Mouse (Mus musculus): ENCODE measurements around the gene Tm6sf1. TPM values are rescaled to one million over a fixed set of nuclear protein-coding genes. Genes with fewer than 3 reads are reported as not detected.

The Tm6sf1 gene
- total RNA-seq (2022): 10 to 100 TPM; 12.8 to 21.0 (median 16.2) TPM

DNA sequence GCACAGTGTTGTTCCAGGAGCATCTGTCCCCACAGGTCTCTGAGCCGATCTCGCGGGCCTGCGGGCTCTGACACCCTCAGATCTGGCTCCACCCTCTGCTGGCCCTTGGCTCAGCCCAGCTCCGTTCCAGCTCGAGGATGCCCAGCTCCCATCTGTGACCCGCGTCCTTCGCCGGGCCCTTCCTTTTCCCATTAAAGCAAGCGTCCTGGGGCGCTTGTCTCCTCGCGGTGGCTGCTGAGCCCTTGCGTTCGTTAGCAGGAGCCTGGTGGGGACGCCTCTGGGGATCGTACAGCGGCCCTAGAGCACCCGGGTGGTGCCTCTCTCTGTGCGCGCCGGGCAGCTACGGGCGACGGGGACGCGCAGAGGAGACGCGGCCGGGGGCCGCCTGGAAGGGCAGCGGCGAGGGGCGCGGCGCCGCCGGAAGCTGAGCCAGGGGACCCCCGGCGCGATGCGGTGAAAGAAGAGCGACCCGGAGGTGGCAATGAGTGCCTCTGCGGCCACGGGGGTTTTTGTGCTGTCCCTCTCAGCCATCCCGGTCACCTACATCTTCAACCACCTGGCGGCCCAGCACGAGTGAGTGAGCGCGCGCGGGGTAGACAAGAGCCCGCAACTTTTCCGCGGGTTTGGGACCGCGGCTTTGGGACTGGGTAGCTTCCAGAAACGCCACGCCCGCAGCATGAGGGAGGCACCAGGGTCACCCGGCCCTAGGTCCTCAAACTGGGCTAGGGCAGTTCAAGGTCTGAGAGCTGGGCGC lies at the start of gene Tm6sf1:
Gene Tm6sf1 (plus strand): TSS at position 34 of the 754 bp plus-strand sequence.
- DNase-seq: peak; percentile 46

- DNase-seq: no peak
These were observed 33.9 kb upstream of the Tm6sf1 start for GRCm38 (mm10) chr7:81824906-81825305.

DNA sequence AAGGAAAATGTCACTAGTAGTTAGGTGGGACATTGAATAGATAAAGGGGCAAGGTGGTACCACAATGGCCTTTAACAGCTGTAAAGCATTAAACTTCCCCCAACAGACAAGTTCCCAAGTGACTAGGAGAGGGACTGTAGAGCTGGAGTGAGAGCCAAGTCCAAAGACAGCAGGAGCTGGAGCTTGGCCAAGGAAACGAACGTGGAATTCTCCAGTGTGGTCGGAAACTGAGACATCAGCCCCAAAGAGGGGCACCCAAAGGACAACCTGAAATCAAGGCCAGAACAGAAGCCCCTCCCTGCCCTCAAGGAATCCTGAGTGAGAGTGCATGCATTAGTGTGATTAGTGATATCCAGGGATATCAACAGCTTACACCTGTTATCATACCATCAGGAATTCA lies 33.4 kb upstream of the Tm6sf1 start:
- DNase-seq: no peak

DNA sequence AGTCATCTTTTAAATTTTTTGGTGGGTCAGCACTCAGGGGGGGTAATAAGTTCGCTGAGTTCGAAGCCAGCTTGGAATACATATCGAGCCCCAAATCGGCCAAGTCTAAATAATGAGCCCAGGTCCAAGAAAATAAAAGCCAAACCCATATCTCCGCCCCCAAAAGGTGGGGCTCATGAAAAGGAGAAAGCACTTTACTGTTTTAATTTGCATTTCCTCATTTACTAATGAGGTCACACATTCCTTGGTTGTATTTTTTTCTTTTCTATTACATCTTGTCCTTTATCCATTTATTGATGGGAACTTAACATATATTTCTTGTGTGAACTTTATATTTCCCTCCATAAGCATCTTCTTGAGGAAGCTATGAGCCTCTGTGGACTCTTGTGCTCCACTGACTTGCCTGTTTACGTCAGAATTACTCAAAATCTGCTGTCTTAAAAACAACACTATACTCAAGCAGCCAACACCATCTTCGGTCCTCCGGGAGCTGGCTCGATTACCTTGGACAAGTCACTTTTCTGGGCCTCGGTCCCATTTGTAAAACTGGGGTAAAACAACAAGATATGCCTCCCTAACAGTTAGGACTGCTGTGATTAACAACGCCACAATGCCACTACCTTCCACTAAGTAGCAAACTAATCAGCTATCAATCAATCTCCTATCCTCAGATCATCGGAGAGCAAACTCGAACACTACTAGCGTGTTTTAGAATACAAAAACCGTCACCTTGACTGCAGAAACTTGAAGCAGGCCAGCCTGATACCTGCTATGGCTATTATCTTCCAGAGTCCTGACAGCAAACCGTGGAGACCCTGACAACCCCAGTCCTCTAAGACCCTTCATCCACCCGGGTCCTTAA lies 30.8 kb upstream of the Tm6sf1 start:
- DNase-seq: no peak

- DNase-seq: peak; percentile 61
These were observed 30.0 kb upstream of the Tm6sf1 start for GRCm38 (mm10) chr7:81828681-81829378.

DNA sequence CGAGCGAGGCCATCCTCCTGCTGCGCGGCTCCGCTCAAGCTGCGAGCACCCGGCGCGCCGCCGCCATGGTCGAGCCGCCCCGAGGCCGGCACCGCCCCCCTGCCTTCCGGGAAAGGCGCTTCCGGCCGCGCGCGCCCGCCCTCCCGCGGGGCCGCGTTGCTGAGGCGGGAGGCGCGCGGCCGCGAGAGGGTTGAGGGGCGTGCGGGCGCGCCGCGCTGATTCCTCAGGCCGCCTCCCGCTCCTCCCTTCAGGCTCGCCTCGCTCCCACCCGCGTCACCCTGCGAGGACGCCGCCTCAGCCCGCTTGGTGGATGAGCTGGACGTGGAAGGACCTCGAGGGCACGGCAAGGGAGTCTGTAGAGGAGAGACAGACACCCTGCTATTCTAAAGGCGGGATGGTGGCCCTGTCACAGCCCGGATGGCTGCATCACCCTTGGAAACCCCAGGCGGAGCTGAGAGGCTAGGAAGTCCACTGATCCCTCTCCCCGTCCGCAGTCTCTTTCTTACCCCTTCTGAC lies 29.4 kb upstream of the Tm6sf1 start, which contains the start of gene Btbd1:
Gene Btbd1 (minus strand): TSS at position 53 of the 516 bp plus-strand sequence.
- DNase-seq: peak; percentile 64

GRCm38 (mm10) chr7:81834847-81835246 lies 24.0 kb upstream of the Tm6sf1 start:
- no peak for DNase-seq

- DNase-seq: no peak
These were observed 23.4 kb upstream of the Tm6sf1 start for GRCm38 (mm10) chr7:81835430-81835829.

DNA sequence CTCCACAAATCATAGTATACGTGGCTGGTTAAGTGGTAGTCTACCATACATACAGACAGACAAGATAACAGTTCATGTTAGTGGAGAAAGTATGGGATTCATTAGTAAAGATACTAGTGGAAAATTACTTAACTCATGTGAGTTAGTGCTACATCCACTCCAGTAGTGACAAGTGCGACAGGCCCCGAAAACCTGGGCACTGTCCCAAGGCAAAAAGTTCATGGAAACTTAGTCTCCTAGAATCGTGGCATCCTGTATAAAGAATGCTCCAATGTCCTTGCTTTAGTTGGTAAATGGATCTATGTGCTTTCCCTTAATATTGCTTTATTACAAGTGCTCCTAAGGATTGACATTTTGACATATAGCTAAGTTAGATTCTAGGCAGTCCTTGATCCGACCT lies 21.0 kb upstream of the Tm6sf1 start:
- peak; percentile 48 for DNase-seq

GRCm38 (mm10) chr7:81839746-81840145 lies 19.1 kb upstream of the Tm6sf1 start:
- DNase-seq: no peak

- DNase-seq: no peak
These were observed 18.1 kb upstream of the Tm6sf1 start for GRCm38 (mm10) chr7:81840661-81841181.

GRCm38 (mm10) chr7:81841439-81841838 lies 17.4 kb upstream of the Tm6sf1 start:
- no peak for DNase-seq

DNA sequence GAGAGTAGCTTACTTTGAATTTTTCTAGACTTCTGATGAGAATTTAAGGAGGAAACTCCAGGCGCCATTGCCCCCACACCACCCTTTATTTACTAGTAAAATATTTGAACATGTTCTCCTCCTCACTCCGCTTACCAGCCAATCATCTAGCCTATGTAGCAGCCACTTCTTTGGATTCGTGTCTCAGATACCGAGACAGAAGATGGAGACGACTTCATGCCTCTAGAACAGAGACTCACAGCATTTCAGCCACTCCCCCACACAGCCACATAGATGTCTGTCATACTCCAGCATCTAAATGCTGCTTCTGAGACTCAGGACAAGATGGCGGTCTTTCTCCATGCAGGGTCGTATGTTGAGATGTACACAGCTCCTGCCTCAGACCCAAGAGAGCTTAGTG lies 16.7 kb upstream of the Tm6sf1 start:
- no peak for DNase-seq

- DNase-seq: no peak
These were observed 15.8 kb upstream of the Tm6sf1 start for GRCm38 (mm10) chr7:81842998-81843397.

DNA sequence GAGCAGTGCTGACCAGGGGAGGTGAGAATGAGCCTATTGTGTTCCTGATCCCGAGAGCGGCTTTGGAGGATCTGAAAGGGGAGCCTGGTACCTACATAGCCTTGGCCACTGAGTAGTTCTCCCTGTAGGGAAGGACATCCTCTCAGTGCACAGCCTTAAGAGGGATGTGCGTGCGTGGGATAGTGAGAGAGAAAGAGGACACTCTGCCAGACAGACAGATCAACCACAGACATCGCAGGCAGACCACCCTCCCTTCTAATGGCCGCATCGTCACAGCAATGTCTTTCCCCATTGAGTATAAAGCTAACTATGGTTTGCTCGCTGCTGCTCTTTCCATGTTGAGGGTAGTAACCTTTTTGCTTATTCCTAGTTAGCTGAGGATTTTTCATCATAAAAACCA lies 14.9 kb upstream of the Tm6sf1 start:
- DNase-seq: no peak

- no peak for DNase-seq
These were observed 14.0 kb upstream of the Tm6sf1 start for GRCm38 (mm10) chr7:81844801-81845200.

GRCm38 (mm10) chr7:81845313-81845712 lies 13.5 kb upstream of the Tm6sf1 start:
- no peak for DNase-seq

- no peak for DNase-seq
These were observed 12.8 kb upstream of the Tm6sf1 start for GRCm38 (mm10) chr7:81846008-81846407.

DNA sequence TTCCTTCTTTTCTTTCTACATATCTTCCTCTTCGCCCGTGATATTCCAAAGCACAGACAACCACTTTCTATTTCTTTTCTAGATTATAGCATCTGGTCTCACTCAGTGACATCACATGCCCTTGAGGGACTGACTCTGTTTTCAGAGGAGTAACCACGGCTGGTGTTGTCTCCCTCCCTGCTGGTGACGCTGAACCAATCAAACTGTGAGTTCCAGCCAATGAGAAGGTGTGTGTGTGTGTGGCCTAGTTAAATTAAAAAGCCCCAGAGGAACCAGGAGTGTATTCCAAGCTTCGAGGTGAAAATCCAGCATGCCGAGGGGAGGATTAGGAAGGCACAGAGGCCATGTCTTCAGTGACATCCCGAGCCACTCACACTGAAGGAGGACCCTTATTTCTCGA lies 11.8 kb upstream of the Tm6sf1 start:
- DNase-seq: no peak

GRCm38 (mm10) chr7:81847777-81848176 lies 11.0 kb upstream of the Tm6sf1 start:
- DNase-seq: no peak

DNA sequence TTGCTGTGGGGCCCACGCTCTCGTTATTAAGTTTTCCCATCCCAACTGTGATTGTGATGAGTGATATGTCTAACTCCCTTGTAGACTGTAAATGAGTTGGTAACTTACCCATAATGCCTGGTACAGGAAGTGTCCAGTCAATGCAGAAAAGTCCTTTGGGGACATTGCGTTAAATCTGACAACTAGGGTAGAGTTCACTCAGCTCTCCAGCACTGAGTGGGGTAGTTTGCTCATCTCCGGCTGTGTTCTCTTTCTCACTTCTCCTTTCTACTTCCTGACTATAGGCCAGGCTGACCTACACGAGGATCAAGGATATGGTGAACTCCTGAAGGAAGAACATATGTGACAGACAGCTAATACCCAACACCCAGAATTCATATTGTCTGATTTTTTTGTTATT lies 9.6 kb upstream of the Tm6sf1 start:
- no peak for DNase-seq

DNA sequence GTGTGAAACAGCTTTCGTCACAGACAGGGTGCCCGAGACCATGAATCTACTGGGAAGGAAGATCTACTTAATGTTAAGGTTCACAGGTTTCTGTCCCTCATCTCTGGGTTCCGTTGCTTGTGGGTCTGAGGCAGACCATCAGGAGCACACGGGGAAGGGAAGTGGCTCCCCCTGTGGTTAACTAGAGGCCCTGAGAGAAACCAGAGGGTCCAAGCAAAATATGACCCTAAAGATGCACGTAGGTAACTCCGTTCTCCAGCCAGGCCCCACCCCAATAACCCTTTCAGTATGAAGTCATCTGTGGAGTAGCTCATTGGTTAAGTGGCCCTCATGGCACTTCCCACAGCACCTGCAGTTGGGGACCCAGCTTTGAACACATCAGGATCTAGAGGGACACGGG lies 9.2 kb upstream of the Tm6sf1 start:
- no peak for DNase-seq

GRCm38 (mm10) chr7:81850171-81850570 lies 8.6 kb upstream of the Tm6sf1 start:
- DNase-seq: no peak

Data from adrenal gland, adult 8-10 months (tissue).